Mouse (Mus musculus) central nervous system, embryonic 18 days (tissue): ENCODE results near the gene Kif15. TPM values are rescaled to one million over a fixed set of nuclear protein-coding genes. Genes with fewer than 3 reads are reported as not detected.

ENCODE experiments used
- polyA plus RNA-seq: library from polyadenylated mRNA; depleted of rRNA; stranded (reverse); fragments of >200 nt; gene quantifications from 2 replicates; pipeline ENCODE4 v1.2.3, GENCODE M21; 2012; rRNA removed

Gene Kif15
- polyA plus RNA-seq, result 7.3 and 8.7 TPM in 2 replicates

DNA sequence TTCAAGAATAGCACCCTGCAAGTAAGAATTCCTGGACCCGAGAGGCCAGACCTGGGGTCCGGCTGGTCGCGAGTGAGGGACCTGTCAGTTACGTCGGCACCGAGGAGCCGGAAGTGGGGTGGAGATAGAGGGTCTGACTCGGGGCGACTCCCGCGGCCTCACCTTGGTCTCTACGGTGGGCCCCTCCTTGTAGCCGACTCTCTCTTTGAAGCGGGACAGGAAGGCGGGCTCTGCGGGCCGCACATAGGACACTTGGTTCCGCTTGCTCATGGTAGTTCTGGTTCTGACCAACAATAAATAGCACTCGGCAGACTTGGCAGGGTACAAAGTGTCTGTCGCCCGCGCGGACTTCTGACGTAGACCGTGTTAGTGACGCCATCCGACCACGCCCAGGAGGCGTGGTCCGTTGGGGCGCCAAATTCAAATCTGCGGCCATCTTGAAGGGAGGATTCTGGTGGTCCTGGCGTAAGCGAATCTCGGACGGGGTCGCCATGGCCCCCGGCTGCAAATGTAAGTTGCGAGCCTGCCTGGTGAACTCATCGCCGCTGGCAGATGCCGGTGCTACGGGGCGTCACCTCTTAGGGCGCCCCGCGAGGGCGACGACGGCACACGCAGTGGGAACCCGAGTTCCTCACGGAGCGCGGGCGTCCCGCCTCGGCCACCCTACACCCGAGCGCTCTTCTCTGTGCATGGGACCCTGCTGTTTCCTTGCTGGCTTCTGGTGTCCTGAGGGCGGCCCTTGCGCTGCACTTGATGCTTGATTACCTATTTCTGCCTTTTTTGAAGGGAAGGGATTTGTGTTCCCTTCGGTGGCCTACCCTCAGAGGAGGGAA is at the start of gene Kif15, which contains the start of gene 1110059G10Rik:
Kif15 (plus strand) TSS at position 404 of the 833 bp plus-strand sequence.
1110059G10Rik (minus strand) TSS at position 358 of the 833 bp plus-strand sequence.

GRCm38 (mm10) chr9:122922936-122923381 is 27.9 kb upstream of the Kif15 start, which contains the start of gene Zfp105:
Gene Zfp105 (plus strand): TSS chr9:122923072.

GRCm38 (mm10) chr9:123020995-123021631 is 70.3 kb downstream of the Kif15 start, which contains the start of gene Tmem42:
Gene Tmem42 (plus strand): TSS chr9:123021326.

GRCm38 (mm10) chr9:123034426-123034825 is 83.6 kb downstream of the Kif15 start, which contains the start of gene Tgm4:
Gene Tgm4 (plus strand): TSS chr9:123034726.

Other genes with a start within 250 kb of the Kif15 start
- gene Topaz1, start 203.7 kb upstream of the Kif15 start, polyA plus RNA-seq, result 0.01 TPM in 1 of 2 replicates, not detected in the other
- gene Tcaim, start 145.5 kb upstream of the Kif15 start, polyA plus RNA-seq, result 7.1 and 7.6 TPM in 2 replicates
- not detected in 2 replicates for gene Gm35549, start 107.0 kb upstream of the Kif15 start, polyA plus RNA-seq
- 186 and 197 TPM in 2 replicates for gene Zfp445, start 85.0 kb upstream of the Kif15 start, polyA plus RNA-seq
- gene Zkscan7, start 65.4 kb upstream of the Kif15 start, polyA plus RNA-seq, result 5.5 and 5.9 TPM in 2 replicates
- 8.4 and 9.6 TPM in 2 replicates for gene Zfp105, start 28.0 kb upstream of the Kif15 start, polyA plus RNA-seq
- gene 1110059G10Rik, start within 50 bp of the Kif15 start, polyA plus RNA-seq, result 21.4 and 22.0 TPM in 2 replicates
- gene Tmem42, start 70.3 kb downstream of the Kif15 start, polyA plus RNA-seq, result 23.3 and 24.8 TPM in 2 replicates
- 0.52 and 0.60 TPM in 2 replicates for gene Tgm4, start 83.7 kb downstream of the Kif15 start, polyA plus RNA-seq
- gene Zdhhc3, start 162.2 kb downstream of the Kif15 start, polyA plus RNA-seq, result 72.1 and 72.9 TPM in 2 replicates
- 89.0 and 89.8 TPM in 2 replicates for gene Exosc7, start 162.2 kb downstream of the Kif15 start, polyA plus RNA-seq
- 10.1 and 14.0 TPM in 2 replicates for gene Clec3b, start 199.9 kb downstream of the Kif15 start, polyA plus RNA-seq